Mouse (Mus musculus) skeletal muscle tissue, adult 2 months (tissue): Measurements from ENCODE around the gene Snx5.

Experiments used
- DNase-seq: peaks from one replicate; pipeline ENCODE4 v3.0.0-alpha.2; 2012; ENCODE audit warnings: low read depth, low spot score

The Snx5 gene

GRCm38 (mm10) chr2:144270507-144271420 lies at the start of gene Snx5, which contains the start of gene Mgme1:
TSS of gene Snx5 (minus strand) at chr2:144270906.
TSS of gene Mgme1 (plus strand) at chr2:144270663.
- DNase-seq = peak; percentile 82

GRCm38 (mm10) chr2:144311372-144311771 lies 40.7 kb upstream of the Snx5 start:
- DNase-seq = no peak

GRCm38 (mm10) chr2:144310273-144310672 lies 39.6 kb upstream of the Snx5 start:
- no peak for DNase-seq

- no peak for DNase-seq
Measured at GRCm38 (mm10) chr2:144308561-144308960, 37.9 kb upstream of the Snx5 start.

- DNase-seq = no peak
Measured at GRCm38 (mm10) chr2:144305721-144306294, 35.1 kb upstream of the Snx5 start.

GRCm38 (mm10) chr2:144301101-144301500 lies 30.4 kb upstream of the Snx5 start:
- no peak for DNase-seq

GRCm38 (mm10) chr2:144299749-144300669 lies 29.3 kb upstream of the Snx5 start:
- no peak for DNase-seq

GRCm38 (mm10) chr2:144295145-144295735 lies 24.5 kb upstream of the Snx5 start:
- no peak for DNase-seq

GRCm38 (mm10) chr2:144291600-144292305 lies 21.0 kb upstream of the Snx5 start:
- DNase-seq = no peak

- DNase-seq = peak; percentile 14
Measured at GRCm38 (mm10) chr2:144290321-144290720, 19.6 kb upstream of the Snx5 start.

- no peak for DNase-seq
Measured at GRCm38 (mm10) chr2:144281417-144281816, 10.7 kb upstream of the Snx5 start.

- no peak for DNase-seq
Measured at GRCm38 (mm10) chr2:144280568-144280967, 9.9 kb upstream of the Snx5 start.

GRCm38 (mm10) chr2:144279742-144280141 lies 9.0 kb upstream of the Snx5 start:
- DNase-seq = peak; percentile 37

- DNase-seq = no peak
Measured at GRCm38 (mm10) chr2:144276885-144277284, 6.2 kb upstream of the Snx5 start.

GRCm38 (mm10) chr2:144274741-144275140 lies 4.0 kb upstream of the Snx5 start:
- DNase-seq = no peak

GRCm38 (mm10) chr2:144272088-144272487 lies 1.4 kb upstream of the Snx5 start:
- no peak for DNase-seq

- DNase-seq = no peak
Measured at GRCm38 (mm10) chr2:144269679-144270475, 829 bp downstream of the Snx5 start.

- no peak for DNase-seq
Measured at GRCm38 (mm10) chr2:144269306-144269650, 1.4 kb downstream of the Snx5 start.

- DNase-seq = no peak
Measured at GRCm38 (mm10) chr2:144268446-144269305, 2.0 kb downstream of the Snx5 start.
